Mouse (Mus musculus) heart, postnatal 36 days (tissue): ENCODE results near the gene Dnah17. TPM values are rescaled to one million over a fixed set of nuclear protein-coding genes. Genes with fewer than 3 reads are reported as not detected.

Source experiments
- DNase-seq, 2 experiments: peaks; one replicate each; pipeline ENCODE4 v3.0.0; 2021 to 2022
- intact Hi-C: fragments of 180-260 bp; cut with DNase I; formaldehyde crosslinking; loops from one replicate; pipeline ENCODE4 v1.15.1; 2025
- total RNA-seq, 2 experiments: library from RNA; stranded (reverse); gene quantifications; 2 replicates each; pipeline ENCODE4 v1.2.3; 2021

Dnah17 gene
- total RNA-seq, 2 experiments from 2014 or later: 0.06 to 0.14 TPM

GRCm38 (mm10) chr11:118043293-118043907 is 87.0 kb downstream of the Dnah17 start:
- peak; percentile 35 to 41 for DNase-seq
- intact Hi-C loops: no loop called here

GRCm38 (mm10) chr11:118042791-118043190 is 87.6 kb downstream of the Dnah17 start:
- DNase-seq: no peak
- intact Hi-C loops: no loop called here

- intact Hi-C loops: no loop called here
- DNase-seq: no peak
Measured at GRCm38 (mm10) chr11:118035068-118035467, 95.4 kb downstream of the Dnah17 start.

GRCm38 (mm10) chr11:118034395-118034794 is 96.0 kb downstream of the Dnah17 start:
- intact Hi-C loops: no loop called here
- no peak for DNase-seq

GRCm38 (mm10) chr11:118031134-118031533 is 99.3 kb downstream of the Dnah17 start:
- DNase-seq: no peak
- intact Hi-C loops: no loop called here

- intact Hi-C loops: no loop called here
- DNase-seq: no peak
Measured at GRCm38 (mm10) chr11:118029170-118029569, 101.3 kb downstream of the Dnah17 start.

GRCm38 (mm10) chr11:118024111-118024510 is 106.3 kb downstream of the Dnah17 start:
- no peak for DNase-seq
- intact Hi-C loops: no loop called here

- intact Hi-C loops: no loop called here
- peak in 1 of 2 experiments; percentile 17 for DNase-seq
Measured at GRCm38 (mm10) chr11:118023475-118023874, 107.0 kb downstream of the Dnah17 start.

GRCm38 (mm10) chr11:118021806-118022205 is 108.6 kb downstream of the Dnah17 start:
- DNase-seq: peak; percentile 72 to 84
- intact Hi-C loops: loop anchor here (1.0 kb wide), 3 partner anchors 52 to 152 kb away; partner anchors contain the start of gene Socs3

- DNase-seq: no peak
- intact Hi-C loops: no loop called here
Measured at GRCm38 (mm10) chr11:118018328-118018727, 112.1 kb downstream of the Dnah17 start.

GRCm38 (mm10) chr11:118015381-118016145 is 114.9 kb downstream of the Dnah17 start:
- DNase-seq: no peak
- intact Hi-C loops: no loop called here

- DNase-seq: no peak
- intact Hi-C loops: no loop called here
Measured at GRCm38 (mm10) chr11:118014391-118014995, 115.9 kb downstream of the Dnah17 start.

- DNase-seq: no peak
- intact Hi-C loops: no loop called here
Measured at GRCm38 (mm10) chr11:118013339-118013738, 117.1 kb downstream of the Dnah17 start.

- no peak for DNase-seq
- intact Hi-C loops: no loop called here
Measured at GRCm38 (mm10) chr11:118012595-118012994, 117.8 kb downstream of the Dnah17 start.

GRCm38 (mm10) chr11:118009865-118010571 is 120.4 kb downstream of the Dnah17 start:
- intact Hi-C loops: no loop called here
- DNase-seq: no peak

- DNase-seq: no peak
- intact Hi-C loops: no loop called here
Measured at GRCm38 (mm10) chr11:118008843-118009242, 121.6 kb downstream of the Dnah17 start.

GRCm38 (mm10) chr11:118008144-118008805 is 122.2 kb downstream of the Dnah17 start:
- intact Hi-C loops: no loop called here
- no peak for DNase-seq

- intact Hi-C loops: no loop called here
- DNase-seq: no peak
Measured at GRCm38 (mm10) chr11:118007460-118008143, 122.8 kb downstream of the Dnah17 start.

GRCm38 (mm10) chr11:118004217-118004616 is 126.2 kb downstream of the Dnah17 start:
- intact Hi-C loops: no loop called here
- DNase-seq: no peak

GRCm38 (mm10) chr11:118003718-118004117 is 126.7 kb downstream of the Dnah17 start:
- DNase-seq: no peak
- intact Hi-C loops: no loop called here
